Mouse (Mus musculus): ENCODE results near the gene Atp6v1g1.

DNA sequence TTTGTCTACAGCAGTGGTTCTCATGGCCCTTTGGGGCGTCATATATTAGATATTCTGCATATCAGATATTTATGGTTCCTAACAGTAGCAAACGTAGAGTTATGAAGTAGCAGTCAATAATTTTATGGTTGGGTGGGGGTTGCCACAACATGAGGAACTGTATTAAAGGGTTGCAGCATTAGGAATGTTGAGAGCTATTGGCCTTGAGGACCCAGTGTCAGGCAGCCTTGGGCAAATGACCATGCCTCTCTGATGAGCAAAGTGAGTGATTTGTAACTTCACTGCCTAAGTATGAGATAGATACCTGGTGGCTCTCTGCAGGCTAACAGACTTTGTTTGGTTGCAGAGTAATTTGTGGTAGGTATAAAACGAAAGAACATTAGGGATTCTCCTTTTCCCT, 6.3 kb downstream of the Atp6v1g1 start:
- TF ChIP-seq CTCF (conservative IDR thresholded peaks at IDR 0.05; ENCODE audit: low read length) (no peak), POU5F1 (IDR thresholded peaks at IDR 0.05; ENCODE audit: borderline replicate concordance, low read length) (no peak), NANOG (IDR thresholded peaks at IDR 0.05; ENCODE audit: borderline replicate concordance, low read length) (no peak)
